Mouse (Mus musculus) testis, adult 2 months (tissue): Measurements from ENCODE around the gene Kcna6.
A peak's percentile ranks its signal among the peaks of the same experiment; 100 is the strongest.

ENCODE experiments used
- CTCF ChIP-seq: fragments of 200-500 bp; IDR thresholded peaks from 2 replicates; pipeline ENCODE4 v1.5.1; 2012; ENCODE audit warnings: low read depth, mild to moderate bottlenecking, inconsistent platforms, low read length, moderate library complexity; ENCODE audit not compliant: control insufficient read depth, insufficient read depth, insufficient replicate concordance
- POLR2A ChIP-seq: fragments of 200-500 bp; IDR thresholded peaks from 2 replicates; pipeline ENCODE4 v1.6.1; 2012; ENCODE audit warnings: low read depth, mild to moderate bottlenecking, inconsistent platforms, low read length, moderate library complexity; ENCODE audit not compliant: control insufficient read depth

DNA sequence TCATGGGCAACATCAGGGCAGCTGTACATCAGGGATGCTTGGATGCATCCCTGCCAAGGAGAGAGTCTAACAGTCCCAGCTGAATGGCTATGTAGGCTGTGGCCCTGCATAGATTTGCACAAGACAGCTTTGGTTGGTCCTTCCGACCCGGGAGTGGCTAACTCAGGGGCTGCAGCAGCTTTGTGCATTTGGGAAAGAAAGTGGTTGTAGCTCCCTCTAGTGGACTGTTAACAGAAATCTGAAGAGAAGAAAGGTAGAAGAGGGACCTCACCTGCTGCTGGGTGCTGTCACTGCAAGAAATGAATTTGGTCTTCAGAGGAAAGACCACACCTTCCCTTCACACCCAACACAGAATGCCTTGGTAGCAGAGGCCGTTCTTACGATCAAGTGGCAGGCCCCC, 36.0 kb downstream of the Kcna6 start:
- TF ChIP-seq POLR2A (no peak), CTCF (peak; percentile 32; the same call in 1 of the 2 replicates)
